Mouse (Mus musculus): ENCODE data around the gene Ndrg3. TPM values are rescaled to one million over a fixed set of nuclear protein-coding genes. Genes with fewer than 3 reads are reported as not detected.

Gene Ndrg3
- total and polyA plus RNA-seq, 3 experiments = 14.3 to 139 (median 113) TPM

DNA sequence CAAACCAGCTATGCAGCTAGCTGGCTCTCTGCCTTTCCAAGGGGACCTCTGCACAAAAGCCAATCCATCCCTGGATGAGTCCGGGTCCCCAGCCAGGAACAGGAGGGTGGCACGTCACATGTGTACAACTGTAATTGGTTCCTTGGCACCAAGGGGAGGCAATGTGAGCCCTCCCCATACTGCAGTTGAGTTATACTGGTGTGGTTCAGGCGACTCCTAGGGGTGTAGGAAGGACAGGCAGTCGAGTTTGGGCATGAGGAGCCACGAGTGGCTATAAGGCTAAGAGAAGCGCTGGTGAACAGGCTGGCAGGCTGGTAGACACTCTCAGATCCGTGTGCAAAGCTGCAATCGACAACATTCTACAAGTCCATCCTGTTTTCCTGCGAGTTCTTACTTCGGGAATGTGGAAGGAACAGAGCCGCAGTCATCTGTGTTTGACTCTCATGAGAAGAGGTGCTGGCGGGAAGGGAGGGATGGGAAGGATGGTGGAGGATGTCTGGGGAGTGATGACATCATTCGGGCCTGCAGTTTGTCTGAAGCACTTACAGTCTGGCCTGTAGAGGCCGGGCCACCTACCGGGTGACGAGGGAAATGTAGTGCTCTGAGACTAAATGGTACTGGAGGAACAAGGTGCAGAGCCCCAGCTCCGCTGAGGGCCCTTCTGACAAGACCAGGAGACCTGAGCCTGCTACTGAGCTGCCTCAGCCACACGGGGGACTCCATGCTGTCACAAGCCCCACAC lies 24.8 kb upstream of the Ndrg3 start:
- DNase-seq (ENCODE audit: low spot score) = no peak
- TF ChIP-seq GATA2 (IDR thresholded peaks at IDR 0.05; ENCODE audit: borderline replicate concordance, low read depth, low read length) = no peak
- TF ChIP-seq POLR2AphosphoS5 (IDR thresholded peaks at IDR 0.05; ENCODE audit: insufficient replicate concordance, low read depth, low read length) = no peak
- no peak for TF ChIP-seq TAL1 (conservative IDR thresholded peaks at IDR 0.05; ENCODE audit: low read depth, low read length)
- TF ChIP-seq CTCF (IDR thresholded peaks at IDR 0.05; ENCODE audit: low read depth, low read length) = no peak
- TF ChIP-seq GATA1 (IDR thresholded peaks at IDR 0.05; ENCODE audit: borderline replicate concordance, low read length) = no peak
- H3K36me3 ChIP-seq (replicated peaks) = peaks cover 75% of the 10 kb centered on the region
- no peaks in the 10 kb centered on the region for H3K27me3 ChIP-seq (ENCODE audit: insufficient read depth, low read length)
- H3K4me1 ChIP-seq (ENCODE audit: insufficient read depth, low read depth, low read length) = peaks cover 63% of the 10 kb centered on the region
- H3K9me3 ChIP-seq (replicated peaks) = peaks cover 3% of the 10 kb centered on the region; the same call in 1 of the 2 replicates
- H3K4me3 ChIP-seq (ENCODE audit: low read depth, low read length) = no peak overlapping the region
- no peak for ATAC-seq (ENCODE audit: extremely low read depth, insufficient number of reproducible peaks, low FRiP score, poor library complexity, severe bottlenecking)

DNA sequence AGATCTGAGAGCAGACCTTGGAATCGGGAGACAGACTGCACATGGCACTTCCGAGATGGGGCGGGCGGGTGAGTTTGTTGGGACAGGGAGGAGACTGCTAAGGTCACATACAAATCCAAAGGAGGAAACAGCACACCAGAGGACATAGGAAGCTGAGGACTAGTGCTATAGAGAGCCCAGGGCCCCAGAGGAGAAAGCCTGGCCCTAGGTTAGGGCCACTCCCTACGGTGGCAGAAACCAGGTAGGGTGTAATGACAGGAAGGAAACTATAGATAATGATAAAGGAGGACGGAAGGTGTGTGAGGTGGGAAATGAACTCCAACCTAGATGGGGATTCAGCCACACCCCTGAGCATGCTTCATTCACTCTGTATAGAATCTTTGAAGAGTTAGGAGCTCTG lies 20.5 kb upstream of the Ndrg3 start:
- ATAC-seq (ENCODE audit: extremely low read depth, insufficient number of reproducible peaks, low FRiP score, poor library complexity, severe bottlenecking) = no peak

DNA sequence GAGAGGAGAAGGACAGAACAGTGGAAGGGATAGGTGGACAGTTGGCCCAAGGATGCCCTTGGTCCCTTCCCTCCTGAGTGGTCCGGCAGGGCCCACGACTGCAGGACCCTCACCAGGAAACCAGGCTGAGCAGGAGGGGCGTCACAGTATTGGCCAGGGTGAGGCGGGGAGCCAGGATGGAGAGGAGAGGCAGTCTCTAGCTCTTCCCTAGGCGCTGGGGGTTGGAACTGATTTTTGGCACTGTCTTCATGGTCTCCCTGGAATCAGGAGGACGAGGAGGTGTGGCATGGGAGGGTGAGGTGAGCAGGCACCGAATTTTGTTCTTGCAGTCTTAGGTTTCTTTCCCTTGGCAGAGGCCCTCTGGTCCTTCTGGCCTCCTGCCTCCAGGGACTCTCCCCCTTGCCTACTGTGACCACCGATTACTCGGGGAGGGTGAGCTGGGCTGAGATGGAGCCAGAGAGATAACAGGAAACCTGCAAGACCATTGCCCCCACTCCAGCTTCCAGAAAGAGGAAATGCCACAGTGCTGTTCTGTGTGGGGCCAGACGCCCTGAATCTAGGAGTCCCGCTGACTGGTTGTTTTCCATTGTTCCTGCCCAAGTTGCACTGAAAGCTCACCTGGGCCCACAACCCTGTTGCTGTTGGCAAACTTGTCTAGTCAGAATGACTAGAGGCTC lies 18.9 kb upstream of the Ndrg3 start:
- Histone ChIP-seq H3K27me3 (ENCODE audit: insufficient read depth, low read length) (no peaks in the 10 kb centered on the region), H3K4me1 (ENCODE audit: insufficient read depth, low read depth, low read length) (peaks cover 72% of the 10 kb centered on the region), H3K4me3 (ENCODE audit: low read depth, low read length) (peak overlapping the region; percentile 31; the same call in 1 of the 2 replicates), H3K9me3 (replicated peaks) (no peaks in the 10 kb centered on the region), H3K36me3 (replicated peaks) (peaks cover 18% of the 10 kb centered on the region)
- ATAC-seq (ENCODE audit: extremely low read depth, insufficient number of reproducible peaks, low FRiP score, poor library complexity, severe bottlenecking) (peak; percentile 38; the same call in 1 of the 2 replicates), DNase-seq (ENCODE audit: low spot score) (peak; percentile 66)
- no peak for TF ChIP-seq GATA2 (IDR thresholded peaks at IDR 0.05; ENCODE audit: borderline replicate concordance, low read depth, low read length)
- no peak for TF ChIP-seq CTCF (IDR thresholded peaks at IDR 0.05; ENCODE audit: low read depth, low read length)
- TF ChIP-seq TAL1 (conservative IDR thresholded peaks at IDR 0.05; ENCODE audit: low read depth, low read length) = no peak
- no peak for TF ChIP-seq POLR2AphosphoS5 (IDR thresholded peaks at IDR 0.05; ENCODE audit: insufficient replicate concordance, low read depth, low read length)
- TF ChIP-seq GATA1 (IDR thresholded peaks at IDR 0.05; ENCODE audit: borderline replicate concordance, low read length) = no peak

More for the DNA sequence above, 20.5 kb upstream of the Ndrg3 start:
- peaks cover 33% of the 10 kb centered on the region for H3K36me3 ChIP-seq (replicated peaks)
- no peak overlapping the region for H3K4me3 ChIP-seq (ENCODE audit: low read depth, low read length)
- TF ChIP-seq POLR2AphosphoS5 (IDR thresholded peaks at IDR 0.05; ENCODE audit: insufficient replicate concordance, low read depth, low read length) (no peak), TAL1 (conservative IDR thresholded peaks at IDR 0.05; ENCODE audit: low read depth, low read length) (no peak), GATA1 (IDR thresholded peaks at IDR 0.05; ENCODE audit: borderline replicate concordance, low read length) (no peak), CTCF (IDR thresholded peaks at IDR 0.05; ENCODE audit: low read depth, low read length) (no peak), GATA2 (IDR thresholded peaks at IDR 0.05; ENCODE audit: borderline replicate concordance, low read depth, low read length) (no peak)
- peaks cover 69% of the 10 kb centered on the region for H3K4me1 ChIP-seq (ENCODE audit: insufficient read depth, low read depth, low read length)
- no peaks in the 10 kb centered on the region for H3K9me3 ChIP-seq (replicated peaks)
- DNase-seq (ENCODE audit: low spot score) = no peak
- H3K27me3 ChIP-seq (ENCODE audit: insufficient read depth, low read length) = no peaks in the 10 kb centered on the region

DNA sequence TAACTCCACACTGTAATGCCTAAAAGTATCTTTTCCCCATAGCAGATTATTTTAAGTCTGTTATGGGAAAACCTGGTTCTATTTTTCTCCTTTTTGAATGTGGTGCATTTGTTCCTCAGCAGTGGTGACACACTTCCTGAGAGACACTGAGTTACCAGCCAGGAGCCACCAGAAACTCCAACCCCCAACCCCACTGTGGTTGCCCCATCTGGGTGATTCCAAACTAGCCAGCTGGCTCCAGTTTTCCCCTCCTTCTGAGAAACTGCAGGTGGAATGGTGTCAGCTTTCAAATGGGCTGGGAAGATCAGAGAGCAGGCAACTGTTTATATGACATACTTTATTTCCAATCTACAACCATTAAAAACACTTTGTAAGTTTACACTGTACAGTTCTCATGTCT lies 18.3 kb upstream of the Ndrg3 start:
- TF ChIP-seq CTCF (IDR thresholded peaks at IDR 0.05; ENCODE audit: low read depth, low read length) = no peak
- no peak for TF ChIP-seq TAL1 (conservative IDR thresholded peaks at IDR 0.05; ENCODE audit: low read depth, low read length)
- TF ChIP-seq POLR2AphosphoS5 (IDR thresholded peaks at IDR 0.05; ENCODE audit: insufficient replicate concordance, low read depth, low read length) = no peak
- no peak for TF ChIP-seq GATA2 (IDR thresholded peaks at IDR 0.05; ENCODE audit: borderline replicate concordance, low read depth, low read length)
- TF ChIP-seq GATA1 (IDR thresholded peaks at IDR 0.05; ENCODE audit: borderline replicate concordance, low read length) = no peak
- Histone ChIP-seq H3K4me3 (ENCODE audit: low read depth, low read length) (no peak overlapping the region), H3K4me1 (ENCODE audit: insufficient read depth, low read depth, low read length) (peaks cover 74% of the 10 kb centered on the region), H3K36me3 (replicated peaks) (peaks cover 18% of the 10 kb centered on the region), H3K9me3 (replicated peaks) (no peaks in the 10 kb centered on the region), H3K27me3 (ENCODE audit: insufficient read depth, low read length) (no peaks in the 10 kb centered on the region)
- ATAC-seq (ENCODE audit: extremely low read depth, insufficient number of reproducible peaks, low FRiP score, poor library complexity, severe bottlenecking) = no peak
- DNase-seq (ENCODE audit: low spot score) = no peak

GRCm38 (mm10) chr2:157008509-157008908 lies 16.7 kb upstream of the Ndrg3 start:
- no peak overlapping the region for H3K4me3 ChIP-seq (ENCODE audit: low read depth, low read length)
- no peaks in the 10 kb centered on the region for H3K9me3 ChIP-seq (replicated peaks)
- ATAC-seq (ENCODE audit: extremely low read depth, insufficient number of reproducible peaks, low FRiP score, poor library complexity, severe bottlenecking) (no peak), DNase-seq (ENCODE audit: low spot score) (no peak)
- no peaks in the 10 kb centered on the region for H3K27me3 ChIP-seq (ENCODE audit: insufficient read depth, low read length)
- TF ChIP-seq GATA2 (IDR thresholded peaks at IDR 0.05; ENCODE audit: borderline replicate concordance, low read depth, low read length) (no peak), POLR2AphosphoS5 (IDR thresholded peaks at IDR 0.05; ENCODE audit: insufficient replicate concordance, low read depth, low read length) (no peak), CTCF (IDR thresholded peaks at IDR 0.05; ENCODE audit: low read depth, low read length) (no peak), GATA1 (IDR thresholded peaks at IDR 0.05; ENCODE audit: borderline replicate concordance, low read length) (no peak), TAL1 (conservative IDR thresholded peaks at IDR 0.05; ENCODE audit: low read depth, low read length) (no peak)
- H3K36me3 ChIP-seq (replicated peaks) = peaks cover 23% of the 10 kb centered on the region
- peaks cover 79% of the 10 kb centered on the region for H3K4me1 ChIP-seq (ENCODE audit: insufficient read depth, low read depth, low read length)

DNA sequence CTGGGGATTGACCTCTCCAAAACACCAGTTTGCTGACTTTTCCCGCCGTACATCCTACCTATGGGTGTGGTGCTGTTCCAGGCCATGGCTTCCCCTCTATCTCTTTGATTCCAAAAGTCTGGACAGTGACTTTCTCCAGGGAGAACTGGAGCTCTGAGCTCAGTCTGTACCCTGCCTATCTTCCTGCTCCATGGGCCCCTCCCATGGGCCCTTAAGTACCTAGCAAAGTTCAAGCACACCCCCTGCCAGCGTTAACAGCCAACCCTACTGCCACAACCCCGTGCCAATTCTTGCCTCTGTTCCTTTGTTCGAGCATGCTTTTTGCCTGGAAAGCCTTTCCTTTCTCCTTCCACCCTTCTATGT lies 15.4 kb upstream of the Ndrg3 start:
- DNase-seq (ENCODE audit: low spot score) (no peak), ATAC-seq (ENCODE audit: extremely low read depth, insufficient number of reproducible peaks, low FRiP score, poor library complexity, severe bottlenecking) (no peak)
- TF ChIP-seq POLR2AphosphoS5 (IDR thresholded peaks at IDR 0.05; ENCODE audit: insufficient replicate concordance, low read depth, low read length) (no peak), CTCF (IDR thresholded peaks at IDR 0.05; ENCODE audit: low read depth, low read length) (no peak), GATA2 (IDR thresholded peaks at IDR 0.05; ENCODE audit: borderline replicate concordance, low read depth, low read length) (no peak), GATA1 (IDR thresholded peaks at IDR 0.05; ENCODE audit: borderline replicate concordance, low read length) (no peak), TAL1 (conservative IDR thresholded peaks at IDR 0.05; ENCODE audit: low read depth, low read length) (no peak)
- no peaks in the 10 kb centered on the region for H3K9me3 ChIP-seq (replicated peaks)
- H3K27me3 ChIP-seq (ENCODE audit: insufficient read depth, low read length) = no peaks in the 10 kb centered on the region
- H3K4me1 ChIP-seq (ENCODE audit: insufficient read depth, low read depth, low read length) = peaks cover 72% of the 10 kb centered on the region
- H3K36me3 ChIP-seq (replicated peaks) = peaks cover 35% of the 10 kb centered on the region
- peak overlapping the region; percentile 80 for H3K4me3 ChIP-seq (ENCODE audit: low read depth, low read length)

Data from G1E (cell line).